Mouse (Mus musculus): ENCODE data around the gene Fcgr1.

GRCm38 (mm10) chr3:96237904-96238511, 55.8 kb downstream of the Fcgr1 start:
- TF ChIP-seq GATA1 (IDR thresholded peaks at IDR 0.05; ENCODE audit: borderline replicate concordance, low read length) = no peak
- no peak for TF ChIP-seq FLI1 (IDR thresholded peaks at IDR 0.05; ENCODE audit: low read length)
